Mouse (Mus musculus): ENCODE results near the gene Slc41a2.

DNA sequence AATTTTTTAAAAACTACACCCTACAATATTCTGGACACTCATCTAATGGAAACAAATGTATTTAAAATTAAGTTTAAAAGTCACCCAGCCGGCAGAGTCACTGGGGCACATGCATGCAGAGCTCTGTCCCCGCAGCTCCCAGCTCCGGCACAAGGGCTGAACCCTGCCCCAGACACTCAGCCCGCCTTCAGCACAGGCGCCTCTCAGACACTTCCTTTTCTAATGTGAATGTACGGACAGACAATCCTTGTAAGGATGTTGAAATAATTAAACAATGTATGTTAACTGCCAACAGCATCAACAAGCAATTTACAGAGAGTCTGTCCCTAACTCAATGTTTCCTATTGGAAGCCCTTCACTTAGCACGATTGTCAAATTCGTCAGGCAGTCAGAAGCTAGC lies 73.0 kb downstream of the Slc41a2 start:
- TF ChIP-seq POLR2A (IDR thresholded peaks at IDR 0.05; ENCODE audit: borderline replicate concordance, insufficient read depth, low read length) = no peak
- TF ChIP-seq CTCF (IDR thresholded peaks at IDR 0.05; ENCODE audit: borderline replicate concordance, insufficient read depth, low read depth, low read length) = no peak

Data from cerebellum, adult 2 months (tissue).